Mouse (Mus musculus): Measurements from ENCODE around the gene Grip1. TPM values are rescaled to one million over a fixed set of nuclear protein-coding genes. Genes with fewer than 3 reads are reported as not detected.

Grip1 gene
- polyA plus RNA-seq, 1 experiment = 0.13 TPM

DNA sequence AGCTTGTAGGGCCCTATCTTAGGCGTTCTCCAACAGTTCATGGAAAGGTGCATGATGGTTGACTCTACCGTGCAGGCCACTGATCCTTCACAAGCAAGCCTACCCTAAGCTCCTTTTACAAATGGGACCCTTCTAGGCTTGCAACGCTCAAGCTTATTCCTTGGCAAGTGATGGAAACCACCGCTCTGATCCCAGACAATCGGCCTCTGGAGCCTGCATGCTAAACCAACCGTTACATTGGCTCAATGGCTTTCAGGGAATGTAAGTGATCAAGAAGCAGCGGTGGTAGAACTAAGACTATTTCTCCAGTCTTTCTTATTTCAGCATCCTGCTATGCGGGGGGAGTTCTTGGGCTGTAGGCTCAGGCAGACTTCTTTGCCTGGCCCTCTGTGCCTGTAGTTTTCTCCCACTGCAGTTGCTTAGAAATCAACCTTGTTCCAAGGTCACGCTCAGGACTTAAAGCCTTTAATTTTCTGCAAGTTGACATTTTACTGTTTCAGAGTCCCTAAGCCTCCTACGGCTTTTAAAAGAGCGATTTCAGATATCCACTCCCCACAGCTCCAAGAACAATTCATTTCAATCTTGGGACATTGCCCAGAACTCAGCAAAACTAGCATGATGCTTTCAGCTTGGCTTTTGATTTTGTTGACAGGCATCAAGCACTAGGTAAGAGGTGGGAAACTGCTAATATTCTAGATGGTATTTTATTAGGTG lies 29.7 kb upstream of the Grip1 start:
- 91% methylated on average over 11 of the region's 11 CpGs for WGBS
- no peak overlapping the region for H3K4me3 ChIP-seq (ENCODE audit: low read depth, low read length)
- H3K27ac ChIP-seq (ENCODE audit: insufficient read depth, low read depth, low read length) = no peak overlapping the region
- no peaks in the 10 kb centered on the region for H3K36me3 ChIP-seq (ENCODE audit: control insufficient read depth, insufficient read depth, low read length)
- no peaks in the 10 kb centered on the region for H3K4me1 ChIP-seq (ENCODE audit: control insufficient read depth, insufficient read depth, insufficient read length, low read length)
- TF ChIP-seq POLR2A (IDR thresholded peaks at IDR 0.05; ENCODE audit: low read depth, low read length) = no peak
- TF ChIP-seq CTCF (IDR thresholded peaks at IDR 0.05; ENCODE audit: extremely low read depth, insufficient read length, insufficient replicate concordance, low read depth, low read length) = no peak
- no peaks in the 10 kb centered on the region for H3K27me3 ChIP-seq (ENCODE audit: control insufficient read depth, insufficient read depth, low read length)

DNA sequence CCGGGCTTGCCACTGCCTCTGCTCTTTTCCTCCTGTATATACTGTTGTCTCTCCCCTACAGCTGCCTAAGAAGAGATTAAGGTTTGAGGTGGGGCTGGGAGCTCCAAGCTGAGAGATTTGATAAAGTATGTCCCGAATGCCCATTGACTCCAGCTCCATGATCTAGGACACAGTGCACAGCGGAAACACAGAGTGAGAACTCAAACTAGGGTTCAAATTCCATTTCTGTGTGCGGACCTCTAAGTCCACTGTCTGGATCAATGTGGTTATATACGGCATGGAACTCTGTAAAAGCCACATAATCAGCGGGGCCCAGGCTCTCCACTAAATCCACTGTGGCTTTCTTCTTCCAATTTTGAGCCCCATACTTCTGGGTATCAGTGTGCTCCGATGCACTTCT lies 26.0 kb upstream of the Grip1 start:
- no peaks in the 10 kb centered on the region for H3K4me1 ChIP-seq (ENCODE audit: control insufficient read depth, insufficient read depth, insufficient read length, low read length)
- H3K27me3 ChIP-seq (ENCODE audit: control insufficient read depth, insufficient read depth, low read length) = no peaks in the 10 kb centered on the region
- no peak overlapping the region for H3K4me3 ChIP-seq (ENCODE audit: low read depth, low read length)
- WGBS = 65% methylated on average over 7 of the region's 7 CpGs
- no peaks in the 10 kb centered on the region for H3K36me3 ChIP-seq (ENCODE audit: control insufficient read depth, insufficient read depth, low read length)
- TF ChIP-seq POLR2A (IDR thresholded peaks at IDR 0.05; ENCODE audit: low read depth, low read length) = no peak
- no peak overlapping the region for H3K27ac ChIP-seq (ENCODE audit: insufficient read depth, low read depth, low read length)

DNA sequence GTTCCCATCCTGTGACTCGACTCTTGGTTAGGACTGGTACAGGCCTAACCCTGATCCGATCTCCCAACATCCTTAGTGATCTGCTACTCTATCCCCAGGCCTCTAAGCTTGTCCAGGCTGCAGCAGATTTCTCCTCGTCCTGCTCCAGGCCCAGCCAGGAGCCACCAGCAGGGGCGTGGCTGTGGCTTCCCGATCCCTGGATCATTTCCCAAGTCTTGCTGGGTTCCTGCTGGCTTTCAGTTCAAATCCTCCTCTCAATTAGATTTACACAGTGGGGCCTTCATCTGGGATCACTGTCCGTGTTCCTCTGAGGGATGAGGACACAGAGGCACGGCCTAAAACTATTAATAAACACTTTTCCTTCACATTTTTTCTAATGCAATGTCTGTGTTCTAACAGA lies 25.5 kb upstream of the Grip1 start:
- Histone ChIP-seq H3K36me3 (ENCODE audit: control insufficient read depth, insufficient read depth, low read length) (no peaks in the 10 kb centered on the region), H3K27ac (ENCODE audit: insufficient read depth, low read depth, low read length) (no peak overlapping the region), H3K4me3 (ENCODE audit: low read depth, low read length) (no peak overlapping the region), H3K27me3 (ENCODE audit: control insufficient read depth, insufficient read depth, low read length) (no peaks in the 10 kb centered on the region), H3K4me1 (ENCODE audit: control insufficient read depth, insufficient read depth, insufficient read length, low read length) (no peaks in the 10 kb centered on the region)
- no peak for TF ChIP-seq CTCF (IDR thresholded peaks at IDR 0.05; ENCODE audit: extremely low read depth, insufficient read length, insufficient replicate concordance, low read depth, low read length)
- no peak for TF ChIP-seq POLR2A (IDR thresholded peaks at IDR 0.05; ENCODE audit: low read depth, low read length)
- 57% methylated on average over 7 of the region's 7 CpGs for WGBS

DNA sequence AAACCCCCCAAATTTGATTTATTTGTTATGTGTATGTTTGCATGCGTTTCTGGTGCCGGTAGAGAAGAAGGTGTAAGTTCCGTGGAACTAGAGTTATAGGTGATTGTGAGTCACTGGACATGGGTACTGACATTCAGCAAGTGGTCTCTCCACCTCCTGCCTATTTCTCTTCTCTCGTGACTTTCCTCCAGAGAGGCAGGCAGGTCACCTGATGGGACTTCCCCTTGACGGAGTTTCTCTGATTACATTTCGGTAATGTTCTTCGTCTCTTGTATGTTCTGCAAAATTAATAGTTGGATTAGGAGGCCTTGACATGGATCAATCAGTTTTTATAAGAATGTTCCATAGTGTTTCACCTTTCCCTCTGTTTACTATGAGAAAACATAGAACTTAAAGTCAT lies 23.4 kb upstream of the Grip1 start:
- H3K4me1 ChIP-seq (ENCODE audit: control insufficient read depth, insufficient read depth, insufficient read length, low read length) = no peaks in the 10 kb centered on the region
- no peaks in the 10 kb centered on the region for H3K36me3 ChIP-seq (ENCODE audit: control insufficient read depth, insufficient read depth, low read length)
- H3K4me3 ChIP-seq (ENCODE audit: low read depth, low read length) = no peak overlapping the region
- H3K27ac ChIP-seq (ENCODE audit: insufficient read depth, low read depth, low read length) = no peak overlapping the region
- WGBS = 80% methylated on average over 7 of the region's 7 CpGs
- TF ChIP-seq POLR2A (IDR thresholded peaks at IDR 0.05; ENCODE audit: low read depth, low read length) (no peak), CTCF (IDR thresholded peaks at IDR 0.05; ENCODE audit: extremely low read depth, insufficient read length, insufficient replicate concordance, low read depth, low read length) (no peak)
- no peaks in the 10 kb centered on the region for H3K27me3 ChIP-seq (ENCODE audit: control insufficient read depth, insufficient read depth, low read length)

DNA sequence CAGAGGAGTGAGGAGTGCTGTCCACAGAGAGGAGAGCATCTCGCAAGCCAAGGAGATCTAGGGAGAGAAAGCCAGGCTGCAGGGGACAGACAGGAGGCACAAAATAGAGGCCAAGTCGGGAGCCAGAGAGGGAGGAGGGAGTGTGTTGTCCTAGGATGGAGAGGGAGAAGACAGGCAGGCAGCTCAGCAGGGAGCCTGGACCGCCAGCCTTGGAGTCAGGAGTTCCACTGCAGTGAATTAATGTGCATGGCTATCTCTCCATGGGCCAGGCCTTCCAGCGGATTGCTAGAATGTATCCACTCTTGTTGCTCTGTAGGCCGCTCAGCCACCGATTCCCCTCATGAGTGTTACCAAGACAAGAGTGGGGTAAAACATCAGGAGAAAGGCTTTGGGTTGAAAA lies 21.8 kb upstream of the Grip1 start:
- no peak for TF ChIP-seq POLR2A (IDR thresholded peaks at IDR 0.05; ENCODE audit: low read depth, low read length)
- no peak for TF ChIP-seq CTCF (IDR thresholded peaks at IDR 0.05; ENCODE audit: extremely low read depth, insufficient read length, insufficient replicate concordance, low read depth, low read length)

DNA sequence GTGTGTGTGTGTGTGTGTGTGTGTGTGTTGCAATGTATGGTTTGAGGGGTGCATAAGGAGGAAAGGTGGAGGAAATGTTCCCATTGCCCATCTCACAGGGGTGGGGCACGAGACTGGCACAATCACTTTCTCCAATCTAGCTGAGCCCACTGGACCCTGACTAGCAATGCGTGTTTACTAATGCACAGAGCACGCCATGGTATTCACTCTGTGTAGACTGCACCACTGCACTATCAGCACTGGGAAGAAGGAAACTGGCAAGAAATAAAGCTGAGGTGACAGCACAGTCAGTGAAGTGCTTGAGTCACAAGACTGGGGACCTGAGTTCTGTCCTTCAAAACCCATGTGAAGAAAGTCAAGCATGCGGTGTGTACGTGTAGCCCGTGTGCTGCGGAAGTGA lies 17.8 kb upstream of the Grip1 start:
- H3K27ac ChIP-seq (ENCODE audit: insufficient read depth, low read depth, low read length) = no peak overlapping the region
- H3K4me1 ChIP-seq (ENCODE audit: control insufficient read depth, insufficient read depth, insufficient read length, low read length) = no peaks in the 10 kb centered on the region
- WGBS = 74% methylated on average over 7 of the region's 7 CpGs
- no peaks in the 10 kb centered on the region for H3K36me3 ChIP-seq (ENCODE audit: control insufficient read depth, insufficient read depth, low read length)
- H3K4me3 ChIP-seq (ENCODE audit: low read depth, low read length) = no peak overlapping the region
- H3K27me3 ChIP-seq (ENCODE audit: control insufficient read depth, insufficient read depth, low read length) = no peaks in the 10 kb centered on the region
- TF ChIP-seq POLR2A (IDR thresholded peaks at IDR 0.05; ENCODE audit: low read depth, low read length) = no peak
- TF ChIP-seq CTCF (IDR thresholded peaks at IDR 0.05; ENCODE audit: extremely low read depth, insufficient read length, insufficient replicate concordance, low read depth, low read length) = no peak

More for the DNA sequence above, 21.8 kb upstream of the Grip1 start:
- Histone ChIP-seq H3K27me3 (ENCODE audit: control insufficient read depth, insufficient read depth, low read length) (no peaks in the 10 kb centered on the region), H3K4me3 (ENCODE audit: low read depth, low read length) (no peak overlapping the region), H3K4me1 (ENCODE audit: control insufficient read depth, insufficient read depth, insufficient read length, low read length) (no peaks in the 10 kb centered on the region), H3K27ac (ENCODE audit: insufficient read depth, low read depth, low read length) (no peak overlapping the region), H3K36me3 (ENCODE audit: control insufficient read depth, insufficient read depth, low read length) (no peaks in the 10 kb centered on the region)
- 78% methylated on average over 6 of the region's 6 CpGs for WGBS

DNA sequence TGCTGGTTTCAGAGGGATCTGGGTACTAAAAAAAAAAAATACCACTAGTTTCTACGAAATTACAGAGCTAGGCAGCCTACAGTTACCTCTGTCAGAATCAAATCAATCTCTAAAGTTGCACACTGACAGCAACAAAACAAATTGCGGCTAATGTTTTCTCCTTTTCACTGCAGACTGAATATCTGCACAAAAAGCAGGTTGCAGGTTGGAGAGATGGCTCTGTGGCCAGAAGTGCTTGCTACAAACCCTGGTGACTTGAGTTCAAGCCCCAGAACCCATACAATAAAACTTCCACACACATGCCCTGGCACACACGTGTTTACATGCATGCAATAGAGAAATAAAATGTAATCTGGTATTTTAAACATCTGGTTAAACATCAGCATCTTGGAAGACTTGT lies 16.3 kb upstream of the Grip1 start:
- TF ChIP-seq POLR2A (IDR thresholded peaks at IDR 0.05; ENCODE audit: low read depth, low read length) (no peak), CTCF (IDR thresholded peaks at IDR 0.05; ENCODE audit: extremely low read depth, insufficient read length, insufficient replicate concordance, low read depth, low read length) (no peak)
- Histone ChIP-seq H3K27me3 (ENCODE audit: control insufficient read depth, insufficient read depth, low read length) (no peaks in the 10 kb centered on the region), H3K4me3 (ENCODE audit: low read depth, low read length) (no peak overlapping the region), H3K36me3 (ENCODE audit: control insufficient read depth, insufficient read depth, low read length) (no peaks in the 10 kb centered on the region), H3K27ac (ENCODE audit: insufficient read depth, low read depth, low read length) (no peak overlapping the region), H3K4me1 (ENCODE audit: control insufficient read depth, insufficient read depth, insufficient read length, low read length) (no peaks in the 10 kb centered on the region)
- 62% methylated on average over 3 of the region's 3 CpGs for WGBS
